Mouse (Mus musculus): ENCODE measurements at regions not wholly inside any gene's neighbourhood (a gene's known extent, or its start where the extent isn't known, plus 50 kb on each side); places are given as distances from the start of the nearest gene placed in this dataset.
"Not testable (repeated sequence)": the region's sequence is repeated elsewhere in the genome, so short reads cannot be mapped to it uniquely, and the experiment has no call there.

GRCm38 (mm10) chr8:28371752-28372151 lies 924.3 kb downstream of the Poteg start:
- peak in 1 of 2 experiments; percentile 3 for DNase-seq (ENCODE audit: low spot score in 2 of 2)

GRCm38 (mm10) chr8:28400141-28400540 lies 952.7 kb downstream of the Poteg start:
- no peak for DNase-seq (ENCODE audit: low spot score in 2 of 2)

- DNase-seq (ENCODE audit: low spot score in 2 of 2), result no peak
Observed at GRCm38 (mm10) chr8:28427544-28428135, 980.2 kb downstream of the Poteg start.

- DNase-seq (ENCODE audit: low spot score in 2 of 2), result no peak
Observed at GRCm38 (mm10) chr8:28473190-28473589, 1025.7 kb downstream of the Poteg start.

- DNase-seq (ENCODE audit: low spot score in 2 of 2), result no peak
Observed at GRCm38 (mm10) chr8:28487913-28488312, 1040.4 kb downstream of the Poteg start.

GRCm38 (mm10) chr8:28503488-28504319 lies 1056.2 kb downstream of the Poteg start:
- DNase-seq (ENCODE audit: low spot score in 2 of 2), result no peak

- not testable (repeated sequence) for DNase-seq (ENCODE audit: low spot score in 2 of 2)
Observed at GRCm38 (mm10) chr8:28523506-28523905, 1076.0 kb downstream of the Poteg start.

- DNase-seq (ENCODE audit: low spot score in 2 of 2), result no peak
Observed at GRCm38 (mm10) chr8:28547236-28547635, 1099.8 kb downstream of the Poteg start.

- DNase-seq (ENCODE audit: low spot score in 2 of 2), result no peak
Observed at GRCm38 (mm10) chr8:28559881-28560280, 1112.4 kb downstream of the Poteg start.

GRCm38 (mm10) chr8:28579250-28579651 lies 1131.8 kb downstream of the Poteg start:
- DNase-seq (ENCODE audit: low spot score in 2 of 2), result no peak

GRCm38 (mm10) chr8:28580821-28581220 lies 1133.4 kb downstream of the Poteg start:
- DNase-seq (ENCODE audit: low spot score in 2 of 2), result no peak

- no peak for DNase-seq (ENCODE audit: low spot score in 2 of 2)
Observed at GRCm38 (mm10) chr8:28589999-28590398, 1142.5 kb downstream of the Poteg start.

GRCm38 (mm10) chr8:28593238-28593637 lies 1145.8 kb downstream of the Poteg start:
- DNase-seq (ENCODE audit: low spot score in 2 of 2), result no peak

GRCm38 (mm10) chr8:28594191-28594590 lies 1146.7 kb downstream of the Poteg start:
- no peak for DNase-seq (ENCODE audit: low spot score in 2 of 2)

- DNase-seq (ENCODE audit: low spot score in 2 of 2), result no peak
Observed at GRCm38 (mm10) chr8:28594606-28595005, 1147.1 kb downstream of the Poteg start.

- no peak for DNase-seq (ENCODE audit: low spot score in 2 of 2)
Observed at GRCm38 (mm10) chr8:28595880-28596279, 1148.4 kb downstream of the Poteg start.
